Mouse (Mus musculus): ENCODE results near the gene Lrp2. TPM values are rescaled to one million over a fixed set of nuclear protein-coding genes. Genes with fewer than 3 reads are reported as not detected.

Lrp2 gene
- total and polyA plus RNA-seq, 3 experiments = 0.16 TPM; not detected in 2

GRCm38 (mm10) chr2:69603726-69604393 is 18.0 kb upstream of the Lrp2 start:
- no peaks in the 10 kb centered on the region for H3K9me3 ChIP-seq (replicated peaks)
- H3K4me3 ChIP-seq (ENCODE audit: low read depth, low read length) = no peak overlapping the region
- DNase-seq (ENCODE audit: low spot score) = no peak
- no peak for ATAC-seq (ENCODE audit: extremely low read depth, insufficient number of reproducible peaks, low FRiP score, poor library complexity, severe bottlenecking)
- no peaks in the 10 kb centered on the region for H3K4me1 ChIP-seq (ENCODE audit: insufficient read depth, low read depth, low read length)
- no peaks in the 10 kb centered on the region for H3K36me3 ChIP-seq (replicated peaks)
- no peaks in the 10 kb centered on the region; the same call in 1 of the 2 replicates for H3K27me3 ChIP-seq (ENCODE audit: insufficient read depth, low read length)
- TF ChIP-seq CTCF (IDR thresholded peaks at IDR 0.05; ENCODE audit: low read depth, low read length) (no peak), GATA1 (IDR thresholded peaks at IDR 0.05; ENCODE audit: borderline replicate concordance, low read length) (no peak), TAL1 (conservative IDR thresholded peaks at IDR 0.05; ENCODE audit: low read depth, low read length) (no peak), GATA2 (IDR thresholded peaks at IDR 0.05; ENCODE audit: borderline replicate concordance, low read depth, low read length) (no peak), POLR2AphosphoS5 (IDR thresholded peaks at IDR 0.05; ENCODE audit: insufficient replicate concordance, low read depth, low read length) (no peak)

GRCm38 (mm10) chr2:69593168-69593567 is 7.3 kb upstream of the Lrp2 start:
- TF ChIP-seq GATA1 (IDR thresholded peaks at IDR 0.05; ENCODE audit: borderline replicate concordance, low read length) (no peak), TAL1 (conservative IDR thresholded peaks at IDR 0.05; ENCODE audit: low read depth, low read length) (no peak), CTCF (IDR thresholded peaks at IDR 0.05; ENCODE audit: low read depth, low read length) (no peak), GATA2 (IDR thresholded peaks at IDR 0.05; ENCODE audit: borderline replicate concordance, low read depth, low read length) (no peak)
- DNase-seq (ENCODE audit: low spot score) (no peak), ATAC-seq (ENCODE audit: extremely low read depth, insufficient number of reproducible peaks, low FRiP score, poor library complexity, severe bottlenecking) (no peak)
- H3K36me3 ChIP-seq (replicated peaks) = no peaks in the 10 kb centered on the region
- H3K4me1 ChIP-seq (ENCODE audit: insufficient read depth, low read depth, low read length) = no peaks in the 10 kb centered on the region
- no peaks in the 10 kb centered on the region for H3K9me3 ChIP-seq (replicated peaks)
- no peak overlapping the region for H3K4me3 ChIP-seq (ENCODE audit: low read depth, low read length)
- no peaks in the 10 kb centered on the region; the same call in 1 of the 2 replicates for H3K27me3 ChIP-seq (ENCODE audit: insufficient read depth, low read length)

- DNase-seq (ENCODE audit: low spot score) = no peak
- H3K4me1 ChIP-seq (ENCODE audit: insufficient read depth, low read depth, low read length) = no peaks in the 10 kb centered on the region
- no peaks in the 10 kb centered on the region for H3K36me3 ChIP-seq (replicated peaks)
- no peaks in the 10 kb centered on the region; the same call in none of the 2 replicates for H3K27me3 ChIP-seq (ENCODE audit: insufficient read depth, low read length)
- no peak for ATAC-seq (ENCODE audit: extremely low read depth, insufficient number of reproducible peaks, low FRiP score, poor library complexity, severe bottlenecking)
- no peaks in the 10 kb centered on the region for H3K9me3 ChIP-seq (replicated peaks)
- H3K4me3 ChIP-seq (ENCODE audit: low read depth, low read length) = no peak overlapping the region
- TF ChIP-seq TAL1 (conservative IDR thresholded peaks at IDR 0.05; ENCODE audit: low read depth, low read length) (no peak), CTCF (IDR thresholded peaks at IDR 0.05; ENCODE audit: low read depth, low read length) (no peak), GATA1 (IDR thresholded peaks at IDR 0.05; ENCODE audit: borderline replicate concordance, low read length) (no peak), POLR2AphosphoS5 (IDR thresholded peaks at IDR 0.05; ENCODE audit: insufficient replicate concordance, low read depth, low read length) (no peak), GATA2 (IDR thresholded peaks at IDR 0.05; ENCODE audit: borderline replicate concordance, low read depth, low read length) (no peak)
Measured at GRCm38 (mm10) chr2:69592536-69592935, 6.7 kb upstream of the Lrp2 start.

DNA sequence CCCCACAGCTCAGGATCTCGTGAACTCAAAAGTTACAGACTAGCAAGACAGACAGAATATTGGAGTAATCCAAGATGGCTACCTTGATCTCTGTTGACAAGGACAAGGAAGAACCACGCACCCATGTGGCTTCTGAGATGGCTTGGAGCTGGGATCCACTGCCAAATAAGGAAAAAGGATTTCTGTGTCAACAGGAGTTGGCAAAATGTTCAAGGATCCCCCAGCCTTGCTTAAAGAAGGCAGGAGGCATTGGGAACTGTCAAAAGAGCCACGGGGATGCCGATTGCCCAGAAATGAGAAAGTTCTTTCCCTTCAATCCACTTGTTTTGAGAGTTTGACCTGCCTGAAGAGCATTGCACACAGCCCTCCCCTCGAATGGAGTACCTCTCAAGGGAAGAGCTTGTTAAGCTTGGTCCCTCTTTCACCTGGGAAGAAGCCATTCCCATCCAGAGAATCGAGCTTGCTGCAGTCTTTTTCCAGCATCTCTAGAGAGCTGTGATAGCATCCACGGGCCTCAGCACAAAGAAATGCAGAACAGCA is 6.2 kb upstream of the Lrp2 start:
- Histone ChIP-seq H3K4me1 (ENCODE audit: insufficient read depth, low read depth, low read length) (no peaks in the 10 kb centered on the region), H3K9me3 (replicated peaks) (no peaks in the 10 kb centered on the region), H3K36me3 (replicated peaks) (no peaks in the 10 kb centered on the region), H3K27me3 (ENCODE audit: insufficient read depth, low read length) (no peaks in the 10 kb centered on the region; the same call in none of the 2 replicates), H3K4me3 (ENCODE audit: low read depth, low read length) (no peak overlapping the region)
- no peak for ATAC-seq (ENCODE audit: extremely low read depth, insufficient number of reproducible peaks, low FRiP score, poor library complexity, severe bottlenecking)
- DNase-seq (ENCODE audit: low spot score) = no peak
- no peak for TF ChIP-seq TAL1 (conservative IDR thresholded peaks at IDR 0.05; ENCODE audit: low read depth, low read length)
- TF ChIP-seq CTCF (IDR thresholded peaks at IDR 0.05; ENCODE audit: low read depth, low read length) = no peak
- TF ChIP-seq POLR2AphosphoS5 (IDR thresholded peaks at IDR 0.05; ENCODE audit: insufficient replicate concordance, low read depth, low read length) = no peak
- no peak for TF ChIP-seq GATA1 (IDR thresholded peaks at IDR 0.05; ENCODE audit: borderline replicate concordance, low read length)
- no peak for TF ChIP-seq GATA2 (IDR thresholded peaks at IDR 0.05; ENCODE audit: borderline replicate concordance, low read depth, low read length)

DNA sequence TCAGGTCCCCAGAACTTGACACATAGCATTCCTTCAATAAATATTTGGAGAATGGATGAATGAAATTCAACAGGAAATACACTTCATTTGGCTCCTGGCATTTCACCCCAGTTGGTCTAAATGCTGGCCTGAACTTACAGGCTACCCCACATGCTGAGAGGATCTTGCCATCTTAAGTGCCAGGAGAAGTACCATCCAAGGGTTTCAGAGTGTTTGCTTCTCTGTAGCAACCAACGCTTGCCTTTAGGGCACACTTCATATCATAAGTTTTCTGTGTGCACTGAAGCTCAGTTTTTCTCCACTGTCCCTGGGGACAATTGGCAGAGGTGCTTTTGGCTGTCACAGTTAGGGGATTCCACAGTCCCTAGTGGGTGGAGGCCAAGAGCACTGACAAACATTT is 4.7 kb upstream of the Lrp2 start:
- TF ChIP-seq GATA2 (IDR thresholded peaks at IDR 0.05; ENCODE audit: borderline replicate concordance, low read depth, low read length) = no peak
- no peak for TF ChIP-seq POLR2AphosphoS5 (IDR thresholded peaks at IDR 0.05; ENCODE audit: insufficient replicate concordance, low read depth, low read length)
- TF ChIP-seq CTCF (IDR thresholded peaks at IDR 0.05; ENCODE audit: low read depth, low read length) = no peak
- TF ChIP-seq GATA1 (IDR thresholded peaks at IDR 0.05; ENCODE audit: borderline replicate concordance, low read length) = no peak
- TF ChIP-seq TAL1 (conservative IDR thresholded peaks at IDR 0.05; ENCODE audit: low read depth, low read length) = no peak
- Histone ChIP-seq H3K4me3 (ENCODE audit: low read depth, low read length) (no peak overlapping the region), H3K36me3 (replicated peaks) (no peaks in the 10 kb centered on the region), H3K4me1 (ENCODE audit: insufficient read depth, low read depth, low read length) (peaks cover 2% of the 10 kb centered on the region; the same call in 1 of the 2 replicates), H3K9me3 (replicated peaks) (no peaks in the 10 kb centered on the region), H3K27me3 (ENCODE audit: insufficient read depth, low read length) (peaks cover 8% of the 10 kb centered on the region)
- DNase-seq (ENCODE audit: low spot score) (no peak), ATAC-seq (ENCODE audit: extremely low read depth, insufficient number of reproducible peaks, low FRiP score, poor library complexity, severe bottlenecking) (no peak)

DNA sequence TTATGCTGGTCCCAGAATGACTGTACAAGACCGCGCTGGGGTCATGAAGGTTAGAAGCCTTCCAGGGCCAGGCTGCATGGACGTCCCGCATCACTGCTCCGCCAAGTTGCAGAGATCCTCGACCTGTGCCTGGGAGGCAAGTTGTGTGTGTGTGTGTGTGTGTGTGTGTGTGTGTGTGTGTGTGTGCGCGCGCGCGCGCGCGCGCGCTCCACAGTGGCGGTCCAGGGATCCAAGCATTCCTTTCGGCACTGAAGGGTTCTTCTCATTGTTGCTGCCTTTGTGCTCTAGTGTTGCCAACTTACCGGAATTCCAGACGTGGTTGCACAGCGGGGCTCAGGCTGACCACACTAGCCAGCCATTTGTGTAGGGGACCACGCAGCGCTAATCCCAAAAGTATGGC is 2.0 kb upstream of the Lrp2 start:
- H3K4me3 ChIP-seq (ENCODE audit: low read depth, low read length) = no peak overlapping the region
- TF ChIP-seq POLR2AphosphoS5 (IDR thresholded peaks at IDR 0.05; ENCODE audit: insufficient replicate concordance, low read depth, low read length) = no peak
- no peak for TF ChIP-seq GATA1 (IDR thresholded peaks at IDR 0.05; ENCODE audit: borderline replicate concordance, low read length)
- no peak for TF ChIP-seq TAL1 (conservative IDR thresholded peaks at IDR 0.05; ENCODE audit: low read depth, low read length)
- no peak for TF ChIP-seq CTCF (IDR thresholded peaks at IDR 0.05; ENCODE audit: low read depth, low read length)
- TF ChIP-seq GATA2 (IDR thresholded peaks at IDR 0.05; ENCODE audit: borderline replicate concordance, low read depth, low read length) = no peak
- ATAC-seq (ENCODE audit: extremely low read depth, insufficient number of reproducible peaks, low FRiP score, poor library complexity, severe bottlenecking) (no peak), DNase-seq (ENCODE audit: low spot score) (no peak)
- H3K9me3 ChIP-seq (replicated peaks) = no peaks in the 10 kb centered on the region
- H3K36me3 ChIP-seq (replicated peaks) = no peaks in the 10 kb centered on the region
- peaks cover 3% of the 10 kb centered on the region; the same call in 1 of the 2 replicates for H3K4me1 ChIP-seq (ENCODE audit: insufficient read depth, low read depth, low read length)
- H3K27me3 ChIP-seq (ENCODE audit: insufficient read depth, low read length) = peaks cover 15% of the 10 kb centered on the region
